Mouse (Mus musculus) testis, adult 2 months (tissue): ENCODE results near the gene Acot6. TPM values are rescaled to one million over a fixed set of nuclear protein-coding genes. Genes with fewer than 3 reads are reported as not detected.
"Not testable (repeated sequence)": the region's sequence is repeated elsewhere in the genome, so short reads cannot be mapped to it uniquely, and the experiment has no call there.

Experiments
- H3K27ac ChIP-seq: fragments of 200-500 bp; 2 replicates; pipeline ENCODE4 v1.5.1; 2012; ENCODE audit warnings: low read depth, low read length; ENCODE audit not compliant: control insufficient read depth, insufficient read depth
- H3K27me3 ChIP-seq: fragments of 200-500 bp; 2 replicates; pipeline ENCODE4 v1.6.1; 2012; ENCODE audit warnings: mild to moderate bottlenecking, low read length, moderate library complexity; ENCODE audit not compliant: control insufficient read depth, insufficient read depth
- H3K36me3 ChIP-seq: fragments of 200-500 bp; 2 replicates; pipeline ENCODE4 v1.6.1; 2012; ENCODE audit warnings: mild to moderate bottlenecking, low read length; ENCODE audit not compliant: control insufficient read depth, insufficient read depth
- H3K4me1 ChIP-seq: fragments of 200-500 bp; 2 replicates; pipeline ENCODE4 v1.6.1; 2012; ENCODE audit warnings: low read length; ENCODE audit not compliant: control insufficient read depth, insufficient read depth
- H3K4me3 ChIP-seq: fragments of 200-500 bp; 2 replicates; pipeline ENCODE4 v1.5.1; 2012; ENCODE audit warnings: low read depth, mild to moderate bottlenecking, low read length, moderate library complexity, mixed read lengths; ENCODE audit not compliant: control insufficient read depth
- CTCF ChIP-seq: fragments of 200-500 bp; IDR thresholded peaks from 2 replicates; pipeline ENCODE4 v1.5.1; 2012; ENCODE audit warnings: low read depth, mild to moderate bottlenecking, inconsistent platforms, low read length, moderate library complexity; ENCODE audit not compliant: control insufficient read depth, insufficient read depth, insufficient replicate concordance
- POLR2A ChIP-seq: fragments of 200-500 bp; IDR thresholded peaks from 2 replicates; pipeline ENCODE4 v1.6.1; 2012; ENCODE audit warnings: low read depth, mild to moderate bottlenecking, inconsistent platforms, low read length, moderate library complexity; ENCODE audit not compliant: control insufficient read depth
- polyA plus RNA-seq: library from polyadenylated mRNA; depleted of rRNA; stranded (reverse); fragments of >200 nt; gene quantifications from 2 replicates; pipeline ENCODE4 v1.2.3, GENCODE M21; 2012; rRNA removed

Gene Acot6
- polyA plus RNA-seq, result 0.41 and 0.47 TPM in 2 replicates

- not testable (repeated sequence) for H3K27me3 ChIP-seq, H3K27ac ChIP-seq, H3K36me3 ChIP-seq, H3K4me1 ChIP-seq
- peak within 1 kb of the TSS; percentile 73 for H3K4me3 ChIP-seq
Observed at GRCm38 (mm10) chr12:84100604-84101492, at the start of gene Acot6. Gene Acot6 (plus strand): TSS chr12:84100654.

GRCm38 (mm10) chr12:84050744-84051143 is 49.7 kb upstream of the Acot6 start:
- not testable (repeated sequence) for H3K27ac ChIP-seq, H3K4me1 ChIP-seq, H3K36me3 ChIP-seq, H3K4me3 ChIP-seq, H3K27me3 ChIP-seq

GRCm38 (mm10) chr12:84051937-84052474 is 48.4 kb upstream of the Acot6 start, which contains the start of gene Acot3:
Gene Acot3 (plus strand): TSS chr12:84052144.
- TF ChIP-seq POLR2A (no peak), CTCF (no peak)
- H3K27ac ChIP-seq, result no peak within 1 kb of the TSS
- H3K4me1 ChIP-seq, result peaks cover 4% of the 10 kb centered on the region
- no peaks in the 10 kb centered on the region for H3K36me3 ChIP-seq
- H3K27me3 ChIP-seq, result no peaks in the 10 kb centered on the region
- no peak within 1 kb of the TSS for H3K4me3 ChIP-seq

- H3K27ac ChIP-seq, result no peak overlapping the region
- no peak for TF ChIP-seq POLR2A
- TF ChIP-seq CTCF, result no peak
- no peaks in the 10 kb centered on the region for H3K27me3 ChIP-seq
- peaks cover 4% of the 10 kb centered on the region for H3K4me1 ChIP-seq
- H3K4me3 ChIP-seq, result no peak overlapping the region
- H3K36me3 ChIP-seq, result no peaks in the 10 kb centered on the region
Observed at GRCm38 (mm10) chr12:84052609-84053008, 47.8 kb upstream of the Acot6 start.

GRCm38 (mm10) chr12:84053173-84053572 is 47.3 kb upstream of the Acot6 start:
- H3K4me1 ChIP-seq, result peaks cover 4% of the 10 kb centered on the region
- no peaks in the 10 kb centered on the region for H3K27me3 ChIP-seq
- no peak overlapping the region for H3K27ac ChIP-seq
- TF ChIP-seq CTCF (no peak), POLR2A (no peak)
- peak overlapping the region; percentile 18; the same call in 1 of the 2 replicates for H3K4me3 ChIP-seq
- no peaks in the 10 kb centered on the region for H3K36me3 ChIP-seq

GRCm38 (mm10) chr12:84053679-84054391 is 46.6 kb upstream of the Acot6 start:
- no peaks in the 10 kb centered on the region for H3K27me3 ChIP-seq
- H3K36me3 ChIP-seq, result no peaks in the 10 kb centered on the region
- no peak overlapping the region for H3K27ac ChIP-seq
- H3K4me3 ChIP-seq, result peak overlapping the region; percentile 18
- TF ChIP-seq CTCF (no peak), POLR2A (no peak)
- H3K4me1 ChIP-seq, result peaks cover 4% of the 10 kb centered on the region

GRCm38 (mm10) chr12:84060946-84061345 is 39.5 kb upstream of the Acot6 start:
- TF ChIP-seq CTCF (no peak), POLR2A (no peak)
- no peaks in the 10 kb centered on the region for H3K36me3 ChIP-seq
- no peak overlapping the region for H3K27ac ChIP-seq
- H3K27me3 ChIP-seq, result no peaks in the 10 kb centered on the region
- H3K4me1 ChIP-seq, result peaks cover 6% of the 10 kb centered on the region; the same call in 1 of the 2 replicates
- H3K4me3 ChIP-seq, result no peak overlapping the region
